Mouse (Mus musculus) E14TG2a.4 (cell line): ENCODE measurements around the gene Pde5a.

Experiments used
- H3K27me3 ChIP-seq: 2 replicates; pipeline ENCODE4 v1.6.1; 2014; ENCODE audit warnings: low read length, control low read depth; ENCODE audit not compliant: insufficient read depth
- H3K36me3 ChIP-seq: 2 replicates; pipeline ENCODE4 v1.6.1; 2014; ENCODE audit warnings: low read length, control low read depth; ENCODE audit not compliant: insufficient read depth
- H3K4me1 ChIP-seq: replicated peaks from 2 replicates; pipeline ENCODE4 v1.6.1; 2014; ENCODE audit warnings: low read depth, low read length, control low read depth
- H3K4me3 ChIP-seq: replicated peaks from 2 replicates; pipeline ENCODE4 v1.5.1; 2014; ENCODE audit warnings: mild to moderate bottlenecking, low read length
- H3K9me3 ChIP-seq: 2 replicates; pipeline ENCODE4 v1.6.1; 2014; ENCODE audit warnings: low read length, control low read depth
- CTCF ChIP-seq: conservative IDR thresholded peaks from 2 replicates; pipeline ENCODE4 v1.5.1; 2014; ENCODE audit warnings: low read length
- NANOG ChIP-seq: IDR thresholded peaks from 2 replicates; pipeline ENCODE4 v1.6.1; 2014; ENCODE audit warnings: borderline replicate concordance, low read length, mixed read lengths
- POU5F1 ChIP-seq: IDR thresholded peaks from 2 replicates; pipeline ENCODE4 v1.6.1; 2014; ENCODE audit warnings: low read length, borderline replicate concordance

Pde5a gene

DNA sequence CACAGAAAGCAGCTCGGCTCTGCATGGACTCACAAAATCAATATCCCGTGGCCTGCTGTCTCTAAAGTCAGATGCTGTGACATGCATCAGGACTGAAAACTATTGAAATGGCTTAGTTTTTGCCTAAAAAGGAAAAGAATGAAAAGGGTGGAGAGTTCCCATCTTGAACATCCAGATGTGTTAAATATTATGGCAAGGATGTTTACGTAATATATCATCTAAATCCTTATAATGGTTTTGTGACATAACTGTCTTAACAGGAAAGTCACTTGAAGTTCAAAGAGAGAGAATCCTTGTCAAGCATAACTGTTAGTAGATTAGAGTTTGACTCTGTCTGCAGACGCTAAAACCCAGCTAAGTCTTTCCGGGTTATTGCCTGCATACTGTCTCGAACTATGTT lies 20.3 kb upstream of the Pde5a start:
- TF ChIP-seq CTCF (no peak), POU5F1 (no peak), NANOG (no peak)
- Histone ChIP-seq H3K4me1 (0 out of 2 replicates have a peak, but pooled peaks cover 3% of the 10 kb centered on the region), H3K4me3 (no peak overlapping the region), H3K36me3 (no peaks in the 10 kb centered on the region), H3K9me3 (peaks cover 10% of the 10 kb centered on the region; the same call in 1 of the 2 replicates), H3K27me3 (no peaks in the 10 kb centered on the region)

- TF ChIP-seq CTCF (no peak), NANOG (no peak), POU5F1 (no peak)
- Histone ChIP-seq H3K27me3 (no peaks in the 10 kb centered on the region), H3K36me3 (no peaks in the 10 kb centered on the region), H3K4me3 (no peak overlapping the region), H3K4me1 (0 out of 2 replicates have a peak, but pooled peaks cover 3% of the 10 kb centered on the region), H3K9me3 (peaks cover 10% of the 10 kb centered on the region; the same call in 1 of the 2 replicates)
Observed at GRCm38 (mm10) chr3:122710141-122710540, 18.6 kb upstream of the Pde5a start.

GRCm38 (mm10) chr3:122718631-122719030 lies 10.1 kb upstream of the Pde5a start:
- Histone ChIP-seq H3K36me3 (no peaks in the 10 kb centered on the region), H3K4me3 (no peak overlapping the region), H3K27me3 (no peaks in the 10 kb centered on the region), H3K9me3 (0 out of 2 replicates have a peak, but pooled peaks cover 4% of the 10 kb centered on the region), H3K4me1 (no peaks in the 10 kb centered on the region)
- TF ChIP-seq NANOG (no peak), POU5F1 (no peak), CTCF (no peak)

- no peaks in the 10 kb centered on the region for H3K36me3 ChIP-seq
- H3K9me3 ChIP-seq: 0 out of 2 replicates have a peak, but pooled peaks cover 4% of the 10 kb centered on the region
- H3K4me3 ChIP-seq: no peak overlapping the region
- TF ChIP-seq POU5F1 (no peak), CTCF (no peak), NANOG (no peak)
- no peaks in the 10 kb centered on the region for H3K4me1 ChIP-seq
- H3K27me3 ChIP-seq: no peaks in the 10 kb centered on the region
Observed at GRCm38 (mm10) chr3:122721522-122721921, 7.2 kb upstream of the Pde5a start.

DNA sequence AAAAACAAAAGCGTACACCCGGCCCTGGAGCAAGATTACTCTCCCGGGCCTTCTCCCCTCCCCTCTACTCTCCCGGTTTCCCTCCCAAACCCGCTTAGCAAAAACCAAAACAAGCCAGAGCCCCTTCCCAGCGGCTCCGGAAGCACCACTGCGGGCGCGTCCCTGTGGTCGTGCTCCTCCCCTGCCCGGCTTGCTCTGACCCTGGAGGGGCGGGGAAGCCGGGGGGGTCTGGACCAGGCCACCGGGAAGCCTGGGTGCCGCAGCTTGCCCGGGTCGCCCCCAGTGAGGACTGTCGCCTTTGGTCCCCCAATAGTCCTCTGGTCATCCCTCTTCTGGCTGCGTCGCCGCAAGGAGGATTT lies 833 bp downstream of the Pde5a start:
- peaks cover 12% of the 10 kb centered on the region for H3K4me1 ChIP-seq
- H3K4me3 ChIP-seq: peak overlapping the region; percentile 88
- H3K9me3 ChIP-seq: no peaks in the 10 kb centered on the region
- H3K36me3 ChIP-seq: no peaks in the 10 kb centered on the region
- no peak for TF ChIP-seq NANOG
- H3K27me3 ChIP-seq: peaks cover 47% of the 10 kb centered on the region

DNA sequence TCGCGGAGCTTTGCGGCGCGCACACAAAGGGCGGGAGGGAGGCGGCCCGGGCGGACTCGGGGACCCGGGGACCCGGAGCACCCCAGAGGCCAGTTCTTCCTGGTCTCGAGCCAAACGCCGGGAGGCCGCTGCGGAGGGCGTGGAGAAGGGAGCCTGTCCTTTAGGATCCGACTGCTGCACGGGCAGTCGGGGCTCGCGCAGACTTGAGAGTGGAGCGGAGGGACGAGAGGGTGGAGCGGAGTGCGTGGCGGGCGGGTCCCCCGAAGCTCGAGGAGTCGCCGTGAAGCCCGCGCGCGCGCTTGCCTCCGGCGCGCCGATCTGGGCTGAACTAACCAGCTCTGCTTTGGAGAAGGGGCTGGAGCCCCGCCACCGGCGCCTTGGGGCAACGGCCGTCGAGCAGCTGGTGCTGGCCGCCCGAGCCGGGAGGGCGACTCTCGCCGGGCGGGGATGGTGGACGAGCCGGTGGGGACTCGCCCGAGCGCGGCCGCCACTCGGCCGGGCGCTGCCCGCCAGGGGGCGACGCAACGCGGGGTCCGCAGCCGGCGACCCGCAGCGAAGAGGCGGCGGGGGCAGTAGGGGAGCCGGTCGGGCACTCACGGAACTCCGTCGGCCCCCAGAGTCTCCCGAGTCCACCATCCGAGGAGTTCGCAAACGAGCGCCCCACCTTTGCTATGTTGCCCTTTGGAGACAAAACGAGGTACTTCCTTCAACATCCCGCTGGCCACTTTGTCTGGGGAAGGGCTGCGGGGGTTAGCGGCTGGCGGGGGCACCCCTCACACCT lies 1.4 kb downstream of the Pde5a start:
- Histone ChIP-seq H3K4me3 (peak overlapping the region; percentile 88), H3K27me3 (peaks cover 47% of the 10 kb centered on the region), H3K36me3 (no peaks in the 10 kb centered on the region), H3K4me1 (peaks cover 12% of the 10 kb centered on the region), H3K9me3 (no peaks in the 10 kb centered on the region)
- TF ChIP-seq NANOG: no peak

- Histone ChIP-seq H3K4me3 (peak overlapping the region; percentile 88), H3K36me3 (no peaks in the 10 kb centered on the region), H3K9me3 (0 out of 2 replicates have a peak, but pooled peaks cover under 1% of the 10 kb centered on the region), H3K4me1 (peaks cover 12% of the 10 kb centered on the region), H3K27me3 (peaks cover 47% of the 10 kb centered on the region)
- no peak for TF ChIP-seq NANOG
- no peak for TF ChIP-seq POU5F1
- TF ChIP-seq CTCF: no peak
Observed at GRCm38 (mm10) chr3:122730741-122731235, 2.0 kb downstream of the Pde5a start.

DNA sequence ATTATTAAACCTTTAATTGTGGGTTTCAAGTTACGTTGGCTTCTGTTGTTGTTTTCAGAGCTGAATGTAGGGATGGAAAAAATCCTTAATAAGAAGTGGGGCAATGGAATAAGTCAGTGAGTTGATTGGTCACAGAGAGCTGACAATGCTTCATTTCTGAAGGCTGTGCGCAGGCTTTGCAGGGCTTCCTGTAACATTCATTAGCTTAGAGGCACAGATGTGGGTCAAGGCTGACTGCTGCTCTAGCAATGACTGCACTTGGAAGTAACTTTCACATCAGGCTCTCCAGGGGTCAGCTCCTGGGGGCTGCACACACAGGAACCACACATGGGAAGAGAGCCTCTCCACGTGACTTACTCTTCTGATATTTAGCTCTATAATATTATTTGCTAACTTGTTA lies 5.1 kb downstream of the Pde5a start:
- Histone ChIP-seq H3K36me3 (no peaks in the 10 kb centered on the region), H3K4me3 (no peak overlapping the region), H3K4me1 (peaks cover 6% of the 10 kb centered on the region; the same call in 1 of the 2 replicates), H3K9me3 (0 out of 2 replicates have a peak, but pooled peaks cover 7% of the 10 kb centered on the region), H3K27me3 (peaks cover 38% of the 10 kb centered on the region)
- TF ChIP-seq POU5F1 (no peak), NANOG (no peak), CTCF (no peak)

GRCm38 (mm10) chr3:122734329-122734728 lies 5.6 kb downstream of the Pde5a start:
- Histone ChIP-seq H3K9me3 (0 out of 2 replicates have a peak, but pooled peaks cover 7% of the 10 kb centered on the region), H3K27me3 (peaks cover 33% of the 10 kb centered on the region), H3K4me3 (no peak overlapping the region), H3K4me1 (peaks cover 6% of the 10 kb centered on the region; the same call in 1 of the 2 replicates), H3K36me3 (no peaks in the 10 kb centered on the region)
- TF ChIP-seq POU5F1 (no peak), CTCF (no peak), NANOG (no peak)
